Mouse (Mus musculus): ENCODE data around the gene Tmem150c.

- TF ChIP-seq CTCF (IDR thresholded peaks at IDR 0.05; ENCODE audit: low read depth) (no peak), EP300 (IDR thresholded peaks at IDR 0.05; ENCODE audit: low read depth) (no peak)
These were observed 46.0 kb upstream of the Tmem150c start for GRCm38 (mm10) chr5:100205519-100206189.

Data from liver, postnatal 0 days (tissue).